ENCODE assay signal across 23 mouse cellular contexts in genomic region chr8:61901028-61901717, GRCm38 (mm10). TPM values are rescaled to one million over a fixed set of nuclear protein-coding genes. Genes with fewer than 3 reads are reported as not detected.
DNase-seq lines count a peak whose midpoint lies in the region; ATAC-seq and TF ChIP-seq lines count a peak whose summit lies in the region.
"Had no signal": no experiment of that assay in that cellular context is flagged by ENCODE, and none has a peak within 500 bp of the region (broad histone marks: within the 10 kb centered on the region; RNA-seq: fewer than 3 reads in every experiment).

No protein-coding gene starts in this region.

- peaks cover 21% of the 10 kb centered on the region for H3K79me2 ChIP-seq in myocyte (ENCODE audit: control insufficient read depth, insufficient read depth)

- no peak overlapping the region for H3K27ac ChIP-seq in forebrain, embryonic 11.5 days (ENCODE audit: low read depth, low read length)
- H3K27ac ChIP-seq in forebrain, embryonic 12.5 days, result no peak overlapping the region
- peak overlapping the region; percentile 78 to 87 for H3K27ac ChIP-seq in heart, embryonic 14.5 days (replicated peaks in 1 of 2; ENCODE audit: control insufficient read depth in 1 of 2, insufficient read depth in 1 of 2, low read depth in 2 of 2, low read length in 2 of 2)
- no peak overlapping the region for H3K27ac ChIP-seq in midbrain, embryonic 12.5 days (replicated peaks)
- no peak overlapping the region for H3K27ac ChIP-seq in midbrain, embryonic 15.5 days
- H3K27ac ChIP-seq: left cerebral cortex, adult 2 months; liver, embryonic 13.5 days; lung, embryonic 15.5 days; macrophage; stomach, embryonic 15.5 days had no signal

- H3K9me3 ChIP-seq in forebrain, embryonic 11.5 days (ENCODE audit: control insufficient read depth, low read length), result no peaks in the 10 kb centered on the region
- H3K9me3 ChIP-seq in forebrain, embryonic 12.5 days, result no peaks in the 10 kb centered on the region
- H3K9me3 ChIP-seq in heart, embryonic 14.5 days (ENCODE audit: control insufficient read depth, low read length), result no peaks in the 10 kb centered on the region
- no peaks in the 10 kb centered on the region for H3K9me3 ChIP-seq in midbrain, embryonic 12.5 days
- H3K9me3 ChIP-seq in midbrain, embryonic 15.5 days, result no peaks in the 10 kb centered on the region
- H3K9me3 ChIP-seq: liver, embryonic 13.5 days; lung, embryonic 15.5 days; stomach, embryonic 15.5 days had no signal

- no peaks in the 10 kb centered on the region for H3K36me3 ChIP-seq in forebrain, embryonic 11.5 days (ENCODE audit: control insufficient read depth, insufficient read depth, low read length)
- H3K36me3 ChIP-seq in forebrain, embryonic 12.5 days (replicated peaks), result no peaks in the 10 kb centered on the region
- H3K36me3 ChIP-seq in heart, embryonic 14.5 days (ENCODE audit: control insufficient read depth, insufficient read depth, low read length), result peaks cover 21% of the 10 kb centered on the region; the same call in 1 of the 2 replicates
- no peaks in the 10 kb centered on the region for H3K36me3 ChIP-seq in midbrain, embryonic 12.5 days
- no peaks in the 10 kb centered on the region for H3K36me3 ChIP-seq in midbrain, embryonic 15.5 days (replicated peaks)
- no peaks in the 10 kb centered on the region for H3K36me3 ChIP-seq in myocyte (ENCODE audit: control insufficient read depth, insufficient read depth)
- H3K36me3 ChIP-seq: liver, embryonic 13.5 days; lung, embryonic 15.5 days; stomach, embryonic 15.5 days had no signal

- H3K4me2 ChIP-seq in forebrain, embryonic 11.5 days (ENCODE audit: low read depth, low read length, severe bottlenecking), result no peak overlapping the region
- no peak overlapping the region for H3K4me2 ChIP-seq in forebrain, embryonic 12.5 days
- H3K4me2 ChIP-seq in heart, embryonic 14.5 days (ENCODE audit: low read length), result peak overlapping the region; percentile 71
- no peak overlapping the region for H3K4me2 ChIP-seq in midbrain, embryonic 12.5 days (replicated peaks)
- H3K4me2 ChIP-seq in midbrain, embryonic 15.5 days, result no peak overlapping the region
- H3K4me2 ChIP-seq in myocyte (ENCODE audit: low read depth), result peak overlapping the region; percentile 53
- H3K4me2 ChIP-seq: liver, embryonic 13.5 days; lung, embryonic 15.5 days; stomach, embryonic 15.5 days had no signal

- DNase-seq in forebrain, embryonic 11.5 days (ENCODE audit: low spot score), result peak; percentile 52
- no peak for DNase-seq in heart, adult 8-10 months (ENCODE audit: low spot score)
- DNase-seq in spleen, postnatal 10 days (ENCODE audit: low spot score in 2 of 2), result no peak
- DNase-seq: cerebellum, adult 11 months; cerebellum, postnatal 14 days; gastrocnemius, postnatal 36 days; kidney, adult 2 months; kidney, postnatal 14 days; liver, embryonic 13.5 days; spleen, adult 18-20 months; thymus, adult 2 months had no signal

- peak; percentile 51; the same call in 1 of the 2 replicates for ATAC-seq in forebrain, embryonic 11.5 days (replicated peaks; ENCODE audit: low FRiP score)
- no peak for ATAC-seq in forebrain, embryonic 12.5 days (ENCODE audit: low FRiP score)
- no peak for ATAC-seq in heart, embryonic 14.5 days (ENCODE audit: insufficient number of reproducible peaks, insufficient read depth, low FRiP score, low read depth)
- peak; percentile 80 for ATAC-seq in midbrain, embryonic 12.5 days (ENCODE audit: low FRiP score, low read depth)
- ATAC-seq in midbrain, embryonic 15.5 days (replicated peaks), result no peak

- WGBS in forebrain, embryonic 11.5 days, result 33% methylated on average over 6 of the region's 6 CpGs
- 29% methylated on average over 6 of the region's 6 CpGs for WGBS in forebrain, embryonic 12.5 days
- 29% methylated on average over 6 of the region's 6 CpGs for WGBS in heart, embryonic 14.5 days
- WGBS in midbrain, embryonic 12.5 days, result 18% methylated on average over 6 of the region's 6 CpGs
- WGBS in midbrain, embryonic 15.5 days, result 13% methylated on average over 6 of the region's 6 CpGs

- no peak for TF ChIP-seq POLR2A in myocyte (IDR thresholded peaks at IDR 0.05; ENCODE audit: insufficient read length, low read depth)

- H3K4me1 ChIP-seq in forebrain, embryonic 11.5 days (replicated peaks; ENCODE audit: control insufficient read depth, insufficient read depth, low read length), result no peaks in the 10 kb centered on the region
- peaks cover 5% of the 10 kb centered on the region; the same call in 1 of the 2 replicates for H3K4me1 ChIP-seq in forebrain, embryonic 12.5 days
- peaks cover 9 to 22% of the 10 kb centered on the region in 2 experiments for H3K4me1 ChIP-seq in heart, embryonic 14.5 days (ENCODE audit: control insufficient read depth in 2 of 2, insufficient read depth in 2 of 2, low read length in 2 of 2)
- H3K4me1 ChIP-seq in midbrain, embryonic 12.5 days, result peaks cover 6% of the 10 kb centered on the region
- no peaks in the 10 kb centered on the region for H3K4me1 ChIP-seq in midbrain, embryonic 15.5 days
- H3K4me1 ChIP-seq: liver, embryonic 13.5 days; lung, embryonic 15.5 days; stomach, embryonic 15.5 days had no signal

- no peak overlapping the region for H3K4me3 ChIP-seq in forebrain, embryonic 11.5 days (ENCODE audit: low read depth, low read length)
- H3K4me3 ChIP-seq in forebrain, embryonic 12.5 days (replicated peaks), result no peak overlapping the region
- H3K4me3 ChIP-seq in heart, embryonic 14.5 days (ENCODE audit: control insufficient read depth in 1 of 2, insufficient read depth in 1 of 2, low read depth in 1 of 2, low read length in 2 of 2), result peak overlapping the region; percentile 47 to 54
- no peak overlapping the region for H3K4me3 ChIP-seq in midbrain, embryonic 12.5 days
- no peak overlapping the region for H3K4me3 ChIP-seq in midbrain, embryonic 15.5 days
- peak overlapping the region; percentile 29 for H3K4me3 ChIP-seq in myocyte
- H3K4me3 ChIP-seq: erythroblast, embryonic 14.5 days; left cerebral cortex, adult 2 months; liver, embryonic 13.5 days; lung, embryonic 15.5 days; stomach, embryonic 15.5 days had no signal

- no peaks in the 10 kb centered on the region for H3K27me3 ChIP-seq in forebrain, embryonic 11.5 days (ENCODE audit: control insufficient read depth, insufficient read depth, low read length)
- no peaks in the 10 kb centered on the region for H3K27me3 ChIP-seq in forebrain, embryonic 12.5 days
- H3K27me3 ChIP-seq in heart, embryonic 14.5 days (ENCODE audit: control insufficient read depth, insufficient read depth, low read length), result no peaks in the 10 kb centered on the region
- H3K27me3 ChIP-seq in midbrain, embryonic 12.5 days, result no peaks in the 10 kb centered on the region
- H3K27me3 ChIP-seq in midbrain, embryonic 15.5 days (replicated peaks), result no peaks in the 10 kb centered on the region
- no peaks in the 10 kb centered on the region for H3K27me3 ChIP-seq in myocyte (ENCODE audit: control insufficient read depth, insufficient read depth, insufficient read length)
- H3K27me3 ChIP-seq: liver, embryonic 13.5 days; lung, embryonic 15.5 days; stomach, embryonic 15.5 days had no signal

- no peak overlapping the region for H3ac ChIP-seq in myocyte (ENCODE audit: control insufficient read depth, insufficient read length)

- no peak overlapping the region for H3K9ac ChIP-seq in forebrain, embryonic 11.5 days (ENCODE audit: low read length)
- no peak overlapping the region for H3K9ac ChIP-seq in forebrain, embryonic 12.5 days
- peak overlapping the region; percentile 84 for H3K9ac ChIP-seq in heart, embryonic 14.5 days (ENCODE audit: low read length)
- H3K9ac ChIP-seq in midbrain, embryonic 12.5 days (replicated peaks), result no peak overlapping the region
- H3K9ac ChIP-seq in midbrain, embryonic 15.5 days, result no peak overlapping the region
- H3K9ac ChIP-seq: liver, embryonic 13.5 days; lung, embryonic 15.5 days; stomach, embryonic 15.5 days had no signal

TF ChIP-seq in myocyte, 11 proteins besides CTCF, POLR2A, EP300 and RAD21:
- no peak for TF ChIP-seq MYOG (IDR thresholded peaks at IDR 0.05; ENCODE audit: control insufficient read depth in 1 of 3, insufficient read depth in 1 of 3, insufficient read length in 2 of 3, low read depth in 2 of 3)
- TF ChIP-seq POLR2AphosphoS2 (IDR thresholded peaks at IDR 0.05; ENCODE audit: insufficient read length, low read depth), result no peak
- TF ChIP-seq MAX (IDR thresholded peaks at IDR 0.05; ENCODE audit: low read depth), result no peak
- no peak for TF ChIP-seq MYOD1 (IDR thresholded peaks at IDR 0.05; ENCODE audit: control insufficient read depth in 1 of 3, insufficient read length in 2 of 3, low read depth in 2 of 3)
- no peak for TF ChIP-seq TCF3 (IDR thresholded peaks at IDR 0.05; ENCODE audit: insufficient read length, low read depth)
- no peak for TF ChIP-seq CEBPB (IDR thresholded peaks at IDR 0.05; ENCODE audit: insufficient read depth, poor library complexity, severe bottlenecking)
- TF ChIP-seq SRF (IDR thresholded peaks at IDR 0.05; ENCODE audit: control insufficient read depth, insufficient read length, low read depth), result no peak

RNA-seq across cellular contexts. Expression of gene Palld, which starts 1.3 kb away (rescaled TPM):
- 49.4 and 56.7 TPM in 2 replicates for polyA plus RNA-seq in forebrain, embryonic 11.5 days (2014; fragmentation: Nextera tagmentation; extraction: Ambion mirVana)
- 53.6 and 56.0 TPM in 2 replicates for polyA plus RNA-seq in forebrain, embryonic 12.5 days (2016; fragmentation: Nextera tagmentation; extraction: Ambion mirVana)
- polyA plus RNA-seq in heart, embryonic 14.5 days (2014; fragmentation: Nextera tagmentation; extraction: Ambion mirVana), result 187 and 200 TPM in 2 replicates
- total RNA-seq in heart, adult 8-10 months (2022), result 100 to 1,000 TPM; 172 to 203 (median 189) TPM
- 49.9 and 57.9 TPM in 2 replicates for polyA plus RNA-seq in midbrain, embryonic 12.5 days (2016; fragmentation: Nextera tagmentation; extraction: Ambion mirVana)
- 17.3 and 20.1 TPM in 2 replicates for polyA plus RNA-seq in midbrain, embryonic 15.5 days (2015; fragmentation: Nextera tagmentation; extraction: Ambion mirVana)
- 52.4 TPM for polyA plus RNA-seq in myocyte (2012; fragmentation: generic; extraction: Trizol)

RNA-seq across cellular contexts. Expression of gene Ddx60, which starts 26.7 kb away (rescaled TPM):
- polyA plus RNA-seq in forebrain, embryonic 11.5 days (2014; fragmentation: Nextera tagmentation; extraction: Ambion mirVana), result 0.12 and 0.37 TPM in 2 replicates
- polyA plus RNA-seq in forebrain, embryonic 12.5 days (2016; fragmentation: Nextera tagmentation; extraction: Ambion mirVana), result 0.35 and 0.59 TPM in 2 replicates
- 3.0 and 4.0 TPM in 2 replicates for polyA plus RNA-seq in heart, embryonic 14.5 days (2014; fragmentation: Nextera tagmentation; extraction: Ambion mirVana)
- 1 to 10 TPM in 3 of 4 experiments, under 1 TPM in 1; 0.80 to 2.6 (median 1.9) TPM for total RNA-seq in heart, adult 8-10 months (2022)
- polyA plus RNA-seq in midbrain, embryonic 12.5 days (2016; fragmentation: Nextera tagmentation; extraction: Ambion mirVana), result 0.43 and 0.65 TPM in 2 replicates
- 0.37 and 0.61 TPM in 2 replicates for polyA plus RNA-seq in midbrain, embryonic 15.5 days (2015; fragmentation: Nextera tagmentation; extraction: Ambion mirVana)
- polyA plus RNA-seq in myocyte (2012; fragmentation: generic; extraction: Trizol), result 0.04 TPM
- total RNA-seq: MEL had no signal
- polyA plus RNA-seq: erythroblast, embryonic 14.5 days; limb, embryonic 11.5 days had no signal

Comparison
In these comparisons a context has a peak if more than half of its experiments do, and no peak if none do; other contexts are left out.
1. ATAC-seq: peak in forebrain, embryonic 11.5 days (single experiment) and midbrain, embryonic 12.5 days (single experiment); none in forebrain, embryonic 12.5 days (single experiment), heart, embryonic 14.5 days (single experiment) and midbrain, embryonic 15.5 days (single experiment).
2. H3K27ac ChIP-seq: peak in heart, embryonic 14.5 days (2 of 2); none in forebrain, embryonic 11.5 days (single experiment), forebrain, embryonic 12.5 days (single experiment), midbrain, embryonic 12.5 days (single experiment) and midbrain, embryonic 15.5 days (single experiment).
3. H3K4me2 ChIP-seq: peak in heart, embryonic 14.5 days (single experiment) and myocyte (single experiment); none in forebrain, embryonic 11.5 days (single experiment), forebrain, embryonic 12.5 days (single experiment), midbrain, embryonic 12.5 days (single experiment) and midbrain, embryonic 15.5 days (single experiment).
4. H3K4me3 ChIP-seq: peak in heart, embryonic 14.5 days (2 of 2) and myocyte (single experiment); none in forebrain, embryonic 11.5 days (single experiment), forebrain, embryonic 12.5 days (single experiment), midbrain, embryonic 12.5 days (single experiment) and midbrain, embryonic 15.5 days (single experiment).